Mouse (Mus musculus) E14TG2a.4 (cell line): Measurements from ENCODE around the gene Mgmt.

Source experiments
- CTCF ChIP-seq: conservative IDR thresholded peaks from 2 replicates; pipeline ENCODE4 v1.5.1; 2014; ENCODE audit warnings: low read length
- POU5F1 ChIP-seq: IDR thresholded peaks from 2 replicates; pipeline ENCODE4 v1.6.1; 2014; ENCODE audit warnings: low read length, borderline replicate concordance

DNA sequence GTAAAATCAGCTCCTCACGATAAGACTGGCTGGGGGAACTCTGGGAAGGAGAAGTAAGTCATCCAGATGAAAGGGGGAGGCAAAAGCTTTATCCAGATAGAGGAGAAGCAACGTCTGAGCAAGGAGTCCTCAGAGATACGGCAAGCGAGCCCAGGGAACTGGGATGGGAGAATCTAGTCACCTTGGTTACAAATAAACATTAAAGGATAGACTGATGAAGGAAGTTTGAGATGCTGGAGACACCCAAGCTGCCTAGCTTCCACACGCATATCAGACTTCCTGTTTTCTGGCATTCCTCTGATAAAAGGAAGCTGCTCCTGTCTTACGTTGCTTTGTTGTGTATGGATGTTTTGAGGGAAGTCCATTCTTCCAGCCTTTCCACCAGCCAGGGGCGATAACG lies 42.5 kb upstream of the Mgmt start:
- TF ChIP-seq CTCF (no peak), POU5F1 (no peak)
